Mouse (Mus musculus) heart, postnatal 0 days (tissue): ENCODE measurements at regions not wholly inside any gene's neighbourhood (a gene's known extent, or its start where the extent isn't known, plus 50 kb on each side); places are given as distances from the start of the nearest gene placed in this dataset.

Experiments used
- CTCF ChIP-seq: IDR thresholded peaks from 2 replicates; pipeline ENCODE4 v1.5.1; 2016; ENCODE audit warnings: antibody characterized with exemption, control low read depth, low read depth
- EP300 ChIP-seq: IDR thresholded peaks from 2 replicates; pipeline ENCODE4 v1.6.1; 2016; ENCODE audit warnings: antibody characterized with exemption, low read depth

GRCm38 (mm10) chr2:83303515-83303914 lies 340.7 kb upstream of the Zc3h15 start:
- TF ChIP-seq EP300 (no peak), CTCF (no peak)
